Mouse (Mus musculus): ENCODE results near the gene Rbms1.

Rbms1 gene

DNA sequence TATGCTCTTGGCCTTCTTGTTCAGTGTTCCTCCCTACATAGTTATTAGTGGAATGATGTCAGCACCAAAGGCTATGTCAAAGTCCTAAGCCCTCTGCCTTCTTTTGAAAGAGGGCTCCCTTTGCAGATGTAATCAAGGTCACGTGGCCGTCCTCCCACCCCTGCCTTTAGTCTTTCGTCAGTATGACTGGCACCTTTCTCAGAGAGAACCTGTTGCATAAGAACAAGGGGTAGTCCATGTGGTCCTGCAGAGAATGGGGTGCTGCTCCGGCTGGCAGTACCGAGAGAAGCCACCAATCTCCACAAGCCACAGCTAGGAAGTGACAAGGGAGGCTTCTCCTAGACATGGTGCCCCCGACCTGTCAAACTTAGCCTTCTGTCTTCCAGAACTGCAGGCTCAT is 154.2 kb downstream of the Rbms1 start:
- DNase-seq (ENCODE audit: low read depth, low spot score), result no peak

- DNase-seq (ENCODE audit: low read depth, low spot score), result no peak
Observed at GRCm38 (mm10) chr2:60807341-60808195, 155.4 kb downstream of the Rbms1 start.

DNA sequence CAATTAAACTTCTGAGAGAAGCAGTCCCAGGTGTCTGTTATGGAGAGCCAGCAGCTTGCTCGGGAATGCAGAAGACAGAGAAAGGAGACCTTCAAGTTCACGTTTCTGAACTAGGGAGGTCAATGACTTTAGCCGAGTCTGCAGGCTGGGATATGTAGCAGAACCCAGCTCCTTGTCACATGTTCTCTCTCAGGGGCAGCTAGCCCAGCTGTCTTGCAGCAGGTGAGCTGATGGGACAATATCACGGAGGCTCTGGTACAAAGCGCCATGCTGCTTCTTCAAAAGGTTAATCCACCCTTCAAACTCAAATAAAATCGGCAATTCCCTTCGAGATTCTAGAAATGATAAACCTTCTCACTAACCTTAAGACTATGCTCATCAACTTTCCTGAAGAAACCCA is 158.2 kb downstream of the Rbms1 start:
- DNase-seq (ENCODE audit: low read depth, low spot score), result no peak

DNA sequence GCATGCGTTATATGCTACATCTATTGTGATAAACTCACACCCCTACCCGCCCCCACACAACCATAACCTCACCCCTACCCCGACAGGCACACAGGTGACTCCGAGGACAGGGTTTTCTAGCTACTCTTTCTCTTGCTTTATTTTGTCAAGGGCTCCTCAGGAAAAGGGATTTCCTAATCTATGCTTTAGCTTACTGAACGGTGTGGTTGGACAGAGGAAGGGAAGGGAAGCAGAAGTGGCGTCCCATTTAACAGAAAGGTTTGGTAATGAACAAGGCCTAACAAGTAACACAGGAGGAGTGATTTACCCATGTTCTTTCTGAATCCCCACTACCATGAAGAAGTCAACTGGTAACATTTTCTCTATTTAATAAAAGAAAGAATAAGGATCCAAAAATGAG is 159.6 kb downstream of the Rbms1 start:
- no peak for DNase-seq (ENCODE audit: low read depth, low spot score)

DNA sequence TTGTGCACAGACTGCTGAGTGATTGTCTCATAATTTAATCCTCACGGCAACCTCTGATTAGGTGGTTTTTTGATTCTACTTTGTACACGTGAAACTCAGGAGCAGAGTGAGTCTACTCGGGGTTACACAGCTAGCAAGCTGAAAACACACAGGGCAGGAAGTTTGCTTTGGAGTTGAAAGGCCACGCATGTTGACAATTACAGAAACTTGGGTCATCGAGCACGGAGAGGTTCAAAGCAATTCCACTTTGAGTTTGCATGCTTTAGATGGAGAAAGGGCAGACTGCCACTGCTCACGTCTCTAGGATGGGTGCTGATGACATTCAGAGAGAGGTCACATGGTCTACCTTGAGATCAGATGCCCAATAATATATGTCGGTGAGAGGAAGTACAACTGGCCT is 160.2 kb downstream of the Rbms1 start:
- DNase-seq (ENCODE audit: low read depth, low spot score), result no peak

DNA sequence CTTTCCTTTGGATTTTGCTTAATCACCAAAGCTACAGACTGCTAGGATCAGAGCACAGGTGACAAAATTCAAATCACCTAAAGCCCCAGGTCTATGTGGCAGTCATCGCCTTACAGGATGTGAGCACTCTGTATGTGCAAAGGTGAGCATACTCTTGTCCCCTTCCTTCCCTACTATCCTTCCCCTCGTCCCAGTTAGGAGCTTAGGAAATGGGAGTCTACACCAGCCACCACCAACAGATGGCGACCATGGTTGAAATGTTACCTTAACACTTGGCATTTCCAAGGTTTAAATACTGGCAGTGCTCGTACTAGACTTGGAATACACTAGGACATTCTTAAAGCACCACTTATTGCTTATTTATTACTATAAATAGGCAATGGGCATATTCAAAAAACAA is 160.8 kb downstream of the Rbms1 start:
- no peak for DNase-seq (ENCODE audit: low read depth, low spot score)

DNA sequence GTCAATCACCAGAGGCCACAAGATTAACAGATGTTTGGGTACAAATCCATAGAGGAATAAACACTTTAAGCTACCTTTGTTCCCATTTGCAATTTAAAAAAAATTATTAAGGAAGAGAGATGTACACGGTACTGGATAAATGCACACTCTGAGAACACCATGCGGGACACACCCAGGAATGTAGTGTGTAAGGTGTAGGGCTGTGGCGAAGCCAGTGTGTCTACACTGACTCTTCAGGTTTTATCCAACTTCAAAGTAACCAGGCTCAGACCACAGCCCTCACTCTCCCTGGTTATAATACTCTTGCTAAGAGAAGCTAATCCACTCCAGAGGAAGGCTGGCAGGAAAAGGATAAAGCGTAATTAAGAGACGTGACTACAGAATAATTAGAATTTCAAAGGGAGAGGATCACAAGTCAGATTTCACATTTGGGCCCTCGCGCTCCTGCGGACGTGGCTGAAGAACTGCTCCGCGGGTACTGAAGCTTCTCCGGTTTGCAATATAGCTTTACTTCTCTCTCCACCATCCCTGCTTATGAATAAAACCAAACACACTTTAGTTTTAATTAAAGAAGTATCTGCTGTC is 161.3 kb downstream of the Rbms1 start:
- DNase-seq (ENCODE audit: low read depth, low spot score), result no peak

DNA sequence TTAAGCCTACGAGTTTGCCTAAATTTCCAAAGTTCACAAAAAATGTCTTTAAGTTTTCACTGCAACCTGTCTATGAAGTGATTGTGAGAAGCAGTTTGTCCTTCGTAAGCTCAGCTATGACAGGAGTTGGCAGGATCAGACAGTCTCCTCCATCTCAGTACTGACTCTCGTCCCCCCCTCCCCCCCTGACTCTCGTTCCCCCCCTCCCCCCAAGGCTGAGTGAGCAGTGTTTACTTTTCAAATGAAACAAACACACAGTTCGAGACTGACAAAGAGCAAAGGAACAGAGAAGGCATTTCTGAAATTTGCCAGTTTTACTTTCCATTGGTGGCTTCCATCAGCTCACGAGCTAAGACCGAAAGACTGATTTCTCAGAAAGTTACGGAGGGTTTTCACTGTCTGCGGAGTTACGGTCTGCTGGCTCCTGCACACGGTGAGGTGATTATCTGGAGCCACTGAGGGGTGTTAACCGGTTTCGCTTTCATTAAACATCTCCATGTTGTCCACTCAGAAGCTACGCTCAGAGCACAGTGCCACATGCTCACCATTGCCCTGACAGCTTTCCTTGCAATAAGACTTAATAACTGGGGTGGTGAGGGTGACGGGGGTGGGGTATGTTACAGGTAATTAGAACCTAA is 162.0 kb downstream of the Rbms1 start:
- DNase-seq (ENCODE audit: low read depth, low spot score), result no peak

GRCm38 (mm10) chr2:60799816-60800215 is 163.2 kb downstream of the Rbms1 start:
- DNase-seq (ENCODE audit: low read depth, low spot score), result no peak

GRCm38 (mm10) chr2:60798767-60799529 is 164.0 kb downstream of the Rbms1 start:
- DNase-seq (ENCODE audit: low read depth, low spot score), result no peak

DNA sequence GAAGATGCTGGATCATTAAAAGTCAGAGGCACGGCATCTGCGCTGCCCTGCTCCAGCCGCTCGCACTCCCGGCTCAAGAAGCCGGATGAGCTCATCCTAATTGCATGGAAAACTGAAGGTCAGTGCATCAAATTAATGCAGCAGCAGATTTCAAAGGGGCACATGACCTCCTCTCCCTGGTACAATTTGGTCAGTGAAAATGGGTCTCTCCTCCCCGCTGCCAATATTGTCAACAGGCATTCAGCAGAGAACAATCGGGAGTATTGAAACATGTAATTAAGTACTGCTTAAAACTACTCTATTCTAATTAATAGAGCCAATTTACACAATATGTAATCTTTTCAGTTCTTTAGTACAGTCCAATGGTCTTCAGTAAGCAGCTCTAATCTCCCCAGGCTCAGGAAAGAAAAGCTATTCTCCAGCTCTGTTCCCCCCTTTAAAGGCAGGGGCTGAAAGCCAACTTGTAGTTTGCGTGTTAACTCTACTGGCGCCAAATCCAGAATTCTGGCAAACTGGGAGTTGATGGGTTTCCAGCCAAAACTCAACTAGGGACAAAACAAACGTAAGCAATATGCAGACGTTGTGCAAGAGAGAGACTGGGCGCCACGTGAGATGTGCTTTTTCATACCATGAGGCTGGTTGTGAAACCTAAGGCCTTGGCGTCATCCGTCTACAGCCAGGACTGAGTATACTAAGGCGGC is 165.9 kb downstream of the Rbms1 start:
- DNase-seq (ENCODE audit: low read depth, low spot score), result no peak

DNA sequence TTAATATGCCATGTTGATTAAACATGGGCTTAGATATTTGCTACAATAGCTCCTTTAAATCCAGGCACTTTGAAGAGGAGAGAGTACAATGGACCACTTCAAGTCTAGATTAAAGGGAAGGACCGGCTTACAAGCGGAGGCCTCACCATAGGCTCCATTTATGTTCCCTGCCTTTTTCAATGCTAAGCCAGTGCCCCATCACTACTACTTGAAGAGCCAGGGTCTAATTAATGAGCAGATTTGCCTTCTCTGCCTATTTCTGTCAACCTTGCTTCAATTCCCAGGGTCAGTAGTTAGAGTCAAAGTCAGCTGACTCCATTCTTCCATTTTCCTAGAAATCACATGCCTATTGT is 166.4 kb downstream of the Rbms1 start:
- no peak for DNase-seq (ENCODE audit: low read depth, low spot score)

DNA sequence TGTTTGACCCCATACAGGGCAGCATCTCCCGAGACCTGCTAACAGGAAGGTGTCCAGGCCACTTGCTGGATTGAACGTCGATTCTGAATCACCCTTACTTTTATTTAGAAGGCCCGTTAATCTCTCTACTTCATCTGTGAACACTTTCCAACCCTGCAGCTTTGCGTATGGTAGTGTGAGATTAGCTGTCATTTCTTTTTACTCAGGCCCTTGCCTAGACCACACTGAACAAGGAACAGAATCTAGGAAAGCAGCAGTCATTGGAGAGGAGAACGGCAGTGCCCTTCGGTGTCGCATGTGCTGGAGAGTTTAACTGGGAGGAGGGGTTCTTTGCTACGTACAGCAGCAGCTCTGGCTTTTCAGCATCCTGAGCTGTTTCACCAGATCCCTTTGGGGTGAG is 167.1 kb downstream of the Rbms1 start:
- no peak for DNase-seq (ENCODE audit: low read depth, low spot score)

GRCm38 (mm10) chr2:60792506-60792905 is 170.5 kb downstream of the Rbms1 start:
- no peak for DNase-seq (ENCODE audit: low read depth, low spot score)

- no peak for DNase-seq (ENCODE audit: low read depth, low spot score)
Observed at GRCm38 (mm10) chr2:60789126-60789525, 173.9 kb downstream of the Rbms1 start.

DNA sequence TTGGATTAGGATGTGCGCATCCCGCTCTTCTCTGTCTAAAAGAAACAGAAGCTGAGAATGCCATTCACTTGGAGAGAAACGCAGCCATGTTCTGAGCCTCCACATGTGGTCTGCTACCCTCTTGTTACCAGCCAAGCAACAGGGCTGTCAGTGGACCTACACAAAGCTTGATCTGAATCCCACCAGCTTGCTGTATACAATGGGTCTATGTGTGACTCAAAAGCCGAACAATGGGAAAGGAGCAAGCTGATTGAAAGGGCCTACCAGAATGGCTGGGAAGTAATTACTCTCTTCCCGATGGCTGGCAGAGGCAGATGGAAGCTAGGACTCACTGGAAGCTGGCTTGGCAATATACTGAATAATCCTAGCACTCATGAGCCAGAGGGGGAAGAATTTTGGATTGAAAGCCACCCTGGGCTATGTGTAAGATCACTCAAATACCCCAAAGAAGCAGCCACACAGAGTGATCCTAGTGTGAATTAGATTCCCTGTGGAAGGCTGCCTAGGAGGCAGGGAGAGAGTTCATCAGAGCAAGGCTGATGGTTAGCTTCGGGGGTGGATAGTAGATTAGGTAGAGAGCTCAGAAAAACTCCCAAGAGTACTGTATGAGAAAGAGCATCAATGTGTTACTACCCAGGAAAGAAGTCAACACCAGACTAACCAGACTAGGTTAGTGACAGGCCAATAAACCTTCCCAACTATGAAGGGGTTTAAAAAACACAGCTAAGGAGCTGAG is 174.7 kb downstream of the Rbms1 start:
- no peak for DNase-seq (ENCODE audit: low read depth, low spot score)

DNA sequence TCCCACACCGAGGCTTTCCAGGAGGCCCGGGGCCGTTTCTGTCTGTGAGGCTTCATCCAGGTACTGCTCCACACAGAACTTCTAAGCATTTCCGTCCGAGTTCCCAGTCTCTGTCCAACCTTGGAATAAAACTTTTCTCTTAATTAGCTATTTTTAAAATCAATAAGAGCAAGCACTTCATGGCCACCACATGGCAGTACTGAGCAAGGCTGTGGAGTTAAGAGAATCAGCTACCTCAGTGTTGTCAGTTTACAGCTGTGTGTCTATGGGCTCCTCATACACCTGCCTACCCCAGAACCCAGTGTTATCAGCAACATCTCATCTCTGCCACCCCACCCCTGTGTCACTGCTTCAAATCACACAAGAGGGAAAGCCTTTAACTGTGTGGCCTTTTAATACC is 175.9 kb downstream of the Rbms1 start:
- no peak for DNase-seq (ENCODE audit: low read depth, low spot score)

DNA sequence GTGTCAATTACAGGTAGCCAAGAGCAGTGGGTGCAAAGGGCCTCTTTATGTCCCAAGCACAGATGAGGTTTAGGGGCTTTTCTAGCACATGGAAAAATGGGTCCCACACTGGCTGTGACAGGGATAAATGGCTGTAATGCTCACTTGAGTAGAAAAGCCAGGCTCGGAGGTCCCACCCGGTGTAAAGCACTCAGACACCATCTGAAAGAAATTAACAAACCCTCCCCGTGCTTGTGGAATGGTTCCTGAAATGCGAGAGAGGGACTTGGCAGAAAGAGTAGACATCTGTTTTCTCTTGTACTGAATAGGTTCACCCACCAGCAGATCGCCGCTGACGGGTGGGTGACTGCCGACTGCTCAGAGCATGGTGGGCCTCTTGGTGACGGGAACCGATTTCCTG is 176.7 kb downstream of the Rbms1 start:
- DNase-seq (ENCODE audit: low read depth, low spot score), result peak; percentile 76

GRCm38 (mm10) chr2:60774501-60774900 is 188.5 kb downstream of the Rbms1 start:
- no peak for DNase-seq (ENCODE audit: low read depth, low spot score)

DNA sequence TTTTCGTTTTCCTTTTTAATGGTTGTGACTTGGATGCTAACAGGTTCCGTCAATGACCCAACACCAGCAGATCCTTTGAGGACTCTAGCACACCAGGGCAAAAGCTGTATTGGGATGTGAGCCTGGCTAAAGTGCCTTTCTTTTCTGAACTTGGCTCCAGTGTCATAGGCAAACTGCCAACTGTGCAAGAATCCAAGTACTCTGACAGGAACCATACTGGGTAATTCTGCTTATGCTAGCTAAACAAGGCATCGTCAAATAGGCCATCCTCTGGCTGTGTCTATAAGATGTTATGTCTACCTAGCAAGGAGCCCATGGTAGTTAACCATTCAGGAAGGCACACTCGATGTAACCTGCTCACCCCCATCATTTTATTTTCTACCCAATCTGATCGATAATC is 189.4 kb downstream of the Rbms1 start:
- no peak for DNase-seq (ENCODE audit: low read depth, low spot score)

- DNase-seq (ENCODE audit: low read depth, low spot score), result no peak
Observed at GRCm38 (mm10) chr2:60766420-60766819, 196.6 kb downstream of the Rbms1 start.

Measured in mesoderm, embryonic 11.5 days (tissue).